ENCODE assay signal across 8 mouse cellular contexts in genomic region chr3:88774939-88775841, GRCm38 (mm10). TPM values are rescaled to one million over a fixed set of nuclear protein-coding genes. Genes with fewer than 3 reads are reported as not detected.
DNase-seq lines count a peak whose midpoint lies in the region; ATAC-seq and TF ChIP-seq lines count a peak whose summit lies in the region.
"Not testable (repeated sequence)": the region's sequence is repeated elsewhere in the genome, so short reads cannot be mapped to it uniquely, and the experiment has no call there.

Gene Syt11 (minus strand): TSS chr3:88775164.

- 0 out of 2 replicates have a peak within 1 kb of the TSS, but pooled peaks have one; percentile 35 for H3K9ac ChIP-seq in forebrain, embryonic 16.5 days (replicated peaks; ENCODE audit: low read depth, low read length)
- peak within 1 kb of the TSS; percentile 63 for H3K9ac ChIP-seq in hindbrain, embryonic 13.5 days

- peak within 1 kb of the TSS; percentile 48 for H3K4me2 ChIP-seq in forebrain, embryonic 16.5 days (ENCODE audit: low read length)
- peak within 1 kb of the TSS; percentile 51 for H3K4me2 ChIP-seq in hindbrain, embryonic 13.5 days

- not testable (repeated sequence) for TF ChIP-seq CTCF in lung, adult 2 months (IDR thresholded peaks at IDR 0.05; ENCODE audit: insufficient read depth, low read length)

- WGBS in forebrain, embryonic 16.5 days, result 5% methylated on average over 28 of the region's 51 CpGs
- 3% methylated on average over 39 of the region's 51 CpGs for WGBS in hindbrain, embryonic 13.5 days
- 4% methylated on average over 38 of the region's 51 CpGs for WGBS in lung, adult 2 months

- H3K4me1 ChIP-seq in forebrain, embryonic 16.5 days (replicated peaks; ENCODE audit: control insufficient read depth, insufficient read depth, low read length); hindbrain, embryonic 13.5 days (replicated peaks); lung, adult 2 months (ENCODE audit: control insufficient read depth, insufficient read depth, low read length): not testable (repeated sequence)

- peak within 1 kb of the TSS; percentile 81 for H3K27ac ChIP-seq in forebrain, embryonic 16.5 days (ENCODE audit: low read length)
- peak within 1 kb of the TSS; percentile 88 for H3K27ac ChIP-seq in hindbrain, embryonic 13.5 days

- ATAC-seq in forebrain, embryonic 16.5 days, result peak; percentile 54
- peak; percentile 50 for ATAC-seq in hindbrain, embryonic 13.5 days (ENCODE audit: low FRiP score)

- not testable (repeated sequence) for H3K27me3 ChIP-seq in forebrain, embryonic 16.5 days (replicated peaks; ENCODE audit: control insufficient read depth, insufficient read depth, low read length); hindbrain, embryonic 13.5 days

- peak within 1 kb of the TSS; percentile 40 for H3K4me3 ChIP-seq in forebrain, embryonic 16.5 days (replicated peaks; ENCODE audit: low read length)
- H3K4me3 ChIP-seq in hindbrain, embryonic 13.5 days, result peak within 1 kb of the TSS; percentile 40
- peak within 1 kb of the TSS; percentile 79 for H3K4me3 ChIP-seq in lung, adult 2 months (replicated peaks; ENCODE audit: extremely low read depth, low read depth, low read length)

- not testable (repeated sequence) for TF ChIP-seq POLR2A in lung, adult 2 months (IDR thresholded peaks at IDR 0.05; ENCODE audit: borderline replicate concordance, extremely low read depth, low read depth, low read length)

- H3K36me3 ChIP-seq in forebrain, embryonic 16.5 days (ENCODE audit: control insufficient read depth, insufficient read depth); hindbrain, embryonic 13.5 days: not testable (repeated sequence)

- peak; percentile 36 for DNase-seq in MN1 (ENCODE audit: low spot score)
- peak; percentile 52 for DNase-seq in cerebellum, adult 9-10 months
- not testable (repeated sequence) for DNase-seq in layer of hippocampus, postnatal 14 days (ENCODE audit: low spot score in 2 of 2)
- peak; percentile 46 for DNase-seq in lung, adult 2 months
- DNase-seq in neural tube, embryonic 10.5 days (ENCODE audit: extremely low spot score, low spot score), result peak; percentile 69
- peak; percentile 45 for DNase-seq in thymus, postnatal 14 days

- not testable (repeated sequence) for H3K9me3 ChIP-seq in forebrain, embryonic 16.5 days (ENCODE audit: control insufficient read depth, low read length); hindbrain, embryonic 13.5 days

RNA-seq across cellular contexts. Expression of gene Syt11, which starts in this region (rescaled TPM):
- 231 and 248 TPM in 2 replicates for polyA plus RNA-seq in forebrain, embryonic 16.5 days (2015; fragmentation: Nextera tagmentation; extraction: Ambion mirVana)
- polyA plus RNA-seq in hindbrain, embryonic 13.5 days (2015; fragmentation: Nextera tagmentation; extraction: Ambion mirVana), result 212 and 215 TPM in 2 replicates
- total RNA-seq in layer of hippocampus, postnatal 14 days (2021), result 100 to 1,000 TPM; 500 to 510 TPM
- polyA plus RNA-seq in lung, adult 2 months (2012; rRNA removed), result 5.4 and 8.4 TPM in 2 replicates

Comparison
In these comparisons a context has a peak if more than half of its experiments do, and no peak if none do; other contexts are left out.
1. RNA of gene Syt11 (polyA plus RNA-seq): 231 to 248 TPM in forebrain, embryonic 16.5 days and 212 to 215 TPM in hindbrain, embryonic 13.5 days; 5.4 to 8.4 TPM in lung, adult 2 months; every median in the first group is over 10 times any median in the second.
2. Peak in every context shown above with its lines, with median percentiles within 50 percentile points of each other: H3K4me3 ChIP-seq.